Comparison of ENCODE assay signal across 7 mouse cellular contexts in genomic region chr11:54122416-54123264, GRCm38 (mm10). TPM values are rescaled to one million over a fixed set of nuclear protein-coding genes. Genes with fewer than 3 reads are reported as not detected.
DNase-seq lines count a peak whose midpoint lies in the region; ATAC-seq and TF ChIP-seq lines count a peak whose summit lies in the region.

No protein-coding gene starts in this region.

- TF ChIP-seq EP300 in MEL (IDR thresholded peaks at IDR 0.05; ENCODE audit: low read depth in 1 of 2, low read length in 2 of 2), result no peak

- peak; percentile 38 for DNase-seq in MEL (ENCODE audit: low read depth, low spot score)
- DNase-seq in gastrocnemius, adult 2 months, result peak; percentile 92
- peak; percentile 34 for DNase-seq in induced T-regulatory cell, adult 2 months (ENCODE audit: low read depth)
- peak; percentile 39 to 62 for DNase-seq in left cerebral cortex, adult 8-10 months (ENCODE audit: low spot score in 2 of 2)
- DNase-seq in thymus, postnatal 4 days, result no peak

- peak overlapping the region; percentile 47 for H3K4me2 ChIP-seq in myocyte (ENCODE audit: low read depth)

- H3K4me3 ChIP-seq in MEL (ENCODE audit: control insufficient read depth in 1 of 2, insufficient read depth in 1 of 2, low read depth in 2 of 2, low read length in 2 of 2), result no peak overlapping the region
- peak overlapping the region; percentile 39 for H3K4me3 ChIP-seq in gastrocnemius, adult 2 months
- H3K4me3 ChIP-seq in myocyte, result no peak overlapping the region

- H3K9ac ChIP-seq in MEL (ENCODE audit: control insufficient read depth, low read depth, low read length, poor library complexity, severe bottlenecking), result no peak overlapping the region

- H3ac ChIP-seq in myocyte (ENCODE audit: control insufficient read depth, insufficient read length), result no peak overlapping the region

- TF ChIP-seq POLR2A in MEL (IDR thresholded peaks at IDR 0.05; ENCODE audit: control insufficient read depth in 1 of 2, insufficient read depth in 1 of 2, low read depth in 1 of 2, low read length in 2 of 2, poor library complexity in 1 of 2) (no peak), myocyte (IDR thresholded peaks at IDR 0.05; ENCODE audit: insufficient read length, low read depth) (no peak)

- TF ChIP-seq RAD21 in MEL (IDR thresholded peaks at IDR 0.05; ENCODE audit: low read depth, low read length), result peak; percentile 68

- H3K79me2 ChIP-seq in MEL (ENCODE audit: control insufficient read depth, insufficient read depth, low read length, poor library complexity) (no peaks in the 10 kb centered on the region; the same call in 1 of the 2 replicates), myocyte (ENCODE audit: control insufficient read depth, insufficient read depth) (no peaks in the 10 kb centered on the region)

- H3K27ac ChIP-seq in MEL (ENCODE audit: control insufficient read depth, low read depth, low read length), result no peak overlapping the region
- peak overlapping the region; percentile 86 for H3K27ac ChIP-seq in gastrocnemius, adult 2 months

- H3K27me3 ChIP-seq in MEL (ENCODE audit: control insufficient read depth in 1 of 2, insufficient read depth in 2 of 2, low read length in 2 of 2), result no peaks in the 10 kb centered on the region
- H3K27me3 ChIP-seq in myocyte (ENCODE audit: control insufficient read depth, insufficient read depth, insufficient read length), result no peaks in the 10 kb centered on the region

- H3K36me3 ChIP-seq in MEL (ENCODE audit: control insufficient read depth in 1 of 2, insufficient read depth in 2 of 2, low read length in 2 of 2), result peaks cover 0 to 6% of the 10 kb centered on the region in 2 experiments; a peak in 3 of 4 replicates
- peaks cover 10% of the 10 kb centered on the region for H3K36me3 ChIP-seq in myocyte (ENCODE audit: control insufficient read depth, insufficient read depth)

- TF ChIP-seq CTCF in MEL (IDR thresholded peaks at IDR 0.05 in 2 of 3, conservative IDR thresholded peaks at IDR 0.05 in 1 of 3; ENCODE audit: control insufficient read depth in 1 of 3, insufficient read depth in 1 of 3, low read depth in 2 of 3, low read length in 3 of 3, poor library complexity in 1 of 3, severe bottlenecking in 1 of 3), result peak in 2 of 3 experiments; percentile 46 to 74; a peak in 4 of 6 replicates
- TF ChIP-seq CTCF in gastrocnemius, adult 2 months (IDR thresholded peaks at IDR 0.05), result peak; percentile 55

- intact Hi-C loops in gastrocnemius, adult 2 months (cut with DNase I), result no loop called here

- ATAC-seq in cerebellum, adult (ENCODE audit: insufficient number of reproducible peaks, low FRiP score, low TSS enrichment), result peak; percentile 72

- H3K9me3 ChIP-seq in MEL (replicated peaks; ENCODE audit: insufficient read depth, low read length), result no peaks in the 10 kb centered on the region

- H3K4me1 ChIP-seq in MEL (ENCODE audit: control insufficient read depth in 1 of 2, insufficient read depth in 2 of 2, low read length in 2 of 2), result peaks cover 6 to 15% of the 10 kb centered on the region in 2 experiments

TF ChIP-seq in MEL, 35 proteins besides CTCF, POLR2A, EP300 and RAD21:
- no peak for TF ChIP-seq KAT2A (conservative IDR thresholded peaks at IDR 0.05; ENCODE audit: low read depth, low read length)
- TF ChIP-seq ZC3H11A (IDR thresholded peaks at IDR 0.05; ENCODE audit: low read depth, low read length), result peak; percentile 34; the same call in 1 of the 2 replicates
- TF ChIP-seq SMC3 (IDR thresholded peaks at IDR 0.05; ENCODE audit: low read depth, low read length), result peak; percentile 84
TF ChIP-seq in MEL: peak in this region for 2.

TF ChIP-seq in myocyte, 11 proteins besides CTCF, POLR2A, EP300 and RAD21:
- TF ChIP-seq POLR2AphosphoS2 (IDR thresholded peaks at IDR 0.05; ENCODE audit: insufficient read length, low read depth), result no peak
- TF ChIP-seq MYOG (IDR thresholded peaks at IDR 0.05; ENCODE audit: control insufficient read depth in 1 of 3, insufficient read depth in 1 of 3, insufficient read length in 2 of 3, low read depth in 2 of 3), result peak; percentile 71 to 98 (median 98)
- TF ChIP-seq TCF3 (IDR thresholded peaks at IDR 0.05; ENCODE audit: insufficient read length, low read depth), result peak; percentile 69
- no peak for TF ChIP-seq CEBPB (IDR thresholded peaks at IDR 0.05; ENCODE audit: insufficient read depth, poor library complexity, severe bottlenecking)
- TF ChIP-seq MYOD1 (IDR thresholded peaks at IDR 0.05; ENCODE audit: control insufficient read depth in 1 of 3, insufficient read length in 2 of 3, low read depth in 2 of 3), result peak; percentile 84 to 95 (median 88)
- TF ChIP-seq TCF12 (IDR thresholded peaks at IDR 0.05; ENCODE audit: insufficient read depth, poor library complexity, severe bottlenecking), result peak; percentile 96

RNA-seq across cellular contexts. Expression of gene P4ha2, which starts 22.7 kb away (rescaled TPM):
- total RNA-seq in MEL (2012; rRNA removed), result 18.6 and 32.0 TPM in 2 replicates
- 10 to 100 TPM in 1 of 2 experiments, not detected in 1; 57.8 TPM for polyA plus RNA-seq in MEL (2012; ENCODE audit: insufficient read depth in 1 of 2, insufficient read length in 2 of 2, low read depth in 1 of 2, low replicate concordance in 2 of 2, missing spikeins in 1 of 2)
- 10 to 100 TPM; 27.2 to 46.2 TPM for total RNA-seq in gastrocnemius, adult 2 months (2021)
- total RNA-seq in left cerebral cortex, adult 8-10 months (2022), result 10 to 100 TPM; 18.1 to 22.4 (median 20.0) TPM
- polyA plus RNA-seq in myocyte (2012; fragmentation: generic; extraction: Trizol), result 89.0 TPM

RNA-seq across cellular contexts. Expression of gene Pdlim4, which starts 53.8 kb away (rescaled TPM):
- 0.13 TPM in 1 of 2 replicates, not detected in the other for total RNA-seq in MEL (2012; rRNA removed)
- polyA plus RNA-seq in MEL (2012; ENCODE audit: insufficient read depth in 1 of 2, insufficient read length in 2 of 2, low read depth in 1 of 2, low replicate concordance in 2 of 2, missing spikeins in 1 of 2) (under 1 TPM in 1 of 2 experiments, not detected in 1; 0.70 TPM), myocyte (2012; fragmentation: generic; extraction: Trizol) (469 TPM)
- total RNA-seq in gastrocnemius, adult 2 months (2021), result 1 to 10 TPM; 4.7 to 7.9 TPM
- 10 to 100 TPM; 13.9 to 20.5 (median 15.7) TPM for total RNA-seq in left cerebral cortex, adult 8-10 months (2022)
